Mouse (Mus musculus): ENCODE measurements around the gene Ssxa1.
A peak's percentile ranks its signal among the peaks of the same experiment; 100 is the strongest.
"Not testable (repeated sequence)": the region's sequence is repeated elsewhere in the genome, so short reads cannot be mapped to it uniquely, and the experiment has no call there.

Ssxa1 gene

DNA sequence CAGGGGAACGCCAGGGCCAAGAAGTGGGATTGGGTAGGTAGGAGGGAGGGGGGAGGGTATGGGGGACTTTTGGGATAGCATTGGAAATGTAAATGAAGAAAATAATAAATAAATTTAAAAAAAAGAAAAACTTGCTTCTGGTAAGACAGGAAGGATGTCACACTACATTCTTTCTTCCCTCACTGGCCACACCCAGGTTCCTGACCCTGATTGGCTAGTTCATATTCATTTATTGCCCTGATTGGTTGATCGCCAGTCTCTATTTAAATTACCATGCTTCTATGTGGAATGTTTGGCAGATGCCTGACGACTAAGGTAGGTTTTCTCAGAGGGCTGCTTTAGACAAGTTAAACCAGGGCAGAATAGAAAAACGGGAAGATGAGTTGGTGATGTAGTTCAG lies at the start of gene Ssxa1:
TSS of gene Ssxa1 (plus strand) at position 301 of the 400 bp plus-strand sequence.
- no peak for DNase-seq (ENCODE audit: low spot score)

DNA sequence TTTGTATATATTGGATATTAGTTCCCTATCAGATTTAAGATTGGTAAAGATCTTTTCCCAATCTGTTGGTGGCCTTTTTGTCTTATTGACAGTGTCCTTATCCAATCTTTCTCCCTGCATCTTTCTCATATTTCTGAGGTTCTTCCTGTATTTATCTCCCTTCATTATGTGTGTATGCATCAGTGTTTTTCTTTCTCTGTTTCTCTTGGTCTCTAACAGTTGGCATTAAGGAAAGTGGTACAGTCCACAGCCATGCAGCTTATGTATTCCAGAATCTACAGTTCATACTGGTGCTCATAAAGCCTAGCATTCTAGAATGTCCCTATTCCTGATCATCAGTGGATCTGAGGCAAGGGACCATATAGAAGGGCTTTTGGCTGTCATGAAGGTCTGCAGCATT lies 47.5 kb upstream of the Ssxa1 start, which contains the start of gene Spaca5:
TSS of gene Spaca5 (plus strand) at position 301 of the 400 bp plus-strand sequence.
- no peak for DNase-seq (ENCODE audit: low spot score)

DNA sequence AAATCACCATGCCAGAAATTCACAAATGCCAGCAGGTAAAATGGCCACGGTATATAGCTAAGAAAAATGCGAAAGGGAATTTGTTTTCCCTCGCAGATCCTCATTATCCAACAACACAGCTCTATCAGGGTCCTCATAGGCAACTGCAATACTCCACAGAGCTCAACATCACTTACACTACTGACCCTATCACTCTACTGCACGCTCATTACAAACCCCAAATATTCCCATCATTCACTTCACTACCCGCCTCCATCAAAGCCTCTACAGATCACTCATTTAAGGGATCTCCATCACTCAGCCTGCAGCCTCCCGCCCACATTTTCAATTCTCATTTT lies 27.0 kb upstream of the Ssxa1 start:
- no peak for DNase-seq (ENCODE audit: low spot score)

DNA sequence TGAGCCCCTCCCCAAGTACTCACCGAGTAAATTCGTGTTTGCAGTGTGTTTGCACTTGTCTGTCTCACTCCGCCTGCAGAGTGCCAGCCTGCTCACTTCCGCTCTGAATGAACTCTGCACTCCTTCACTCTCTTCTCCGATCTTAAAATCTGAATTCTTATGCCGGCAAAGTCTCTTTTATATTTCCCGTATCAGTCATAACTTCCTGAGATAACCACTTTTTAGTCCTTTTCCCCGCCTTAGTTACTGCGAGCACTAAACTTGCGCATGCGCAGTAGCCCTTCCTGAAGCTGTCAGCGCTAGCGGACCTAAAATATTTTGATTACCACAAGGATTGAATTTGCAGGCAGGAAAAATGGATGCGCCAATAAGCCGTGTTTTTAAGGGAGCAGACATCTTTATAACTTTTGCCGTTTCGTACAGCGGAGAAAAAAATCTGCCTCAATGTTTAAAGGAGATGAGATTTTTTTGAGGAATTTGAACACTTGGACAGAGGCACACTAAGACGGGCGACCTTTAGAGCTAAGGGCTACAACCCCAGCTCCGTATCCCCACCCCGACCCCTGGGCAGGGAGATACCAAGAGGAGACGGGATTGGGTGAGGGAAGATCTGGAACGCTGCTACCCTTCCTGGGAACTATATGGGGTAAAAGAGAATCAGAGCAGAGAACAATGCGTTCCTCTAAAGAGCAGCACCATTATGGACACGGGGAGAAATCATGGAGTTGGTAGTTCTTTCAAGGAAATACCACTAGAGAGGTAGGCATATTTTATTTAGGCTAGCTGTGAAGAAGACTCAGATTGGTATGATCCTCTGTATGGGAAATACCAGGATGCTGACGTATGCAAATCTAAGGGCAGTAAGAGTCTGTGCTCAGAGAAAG lies 26.4 kb upstream of the Ssxa1 start, which contains the start of gene Zfp300:
TSS of gene Zfp300 (minus strand) at position 545 of the 884 bp plus-strand sequence.
- peak; percentile 71 for DNase-seq (ENCODE audit: low spot score)

DNA sequence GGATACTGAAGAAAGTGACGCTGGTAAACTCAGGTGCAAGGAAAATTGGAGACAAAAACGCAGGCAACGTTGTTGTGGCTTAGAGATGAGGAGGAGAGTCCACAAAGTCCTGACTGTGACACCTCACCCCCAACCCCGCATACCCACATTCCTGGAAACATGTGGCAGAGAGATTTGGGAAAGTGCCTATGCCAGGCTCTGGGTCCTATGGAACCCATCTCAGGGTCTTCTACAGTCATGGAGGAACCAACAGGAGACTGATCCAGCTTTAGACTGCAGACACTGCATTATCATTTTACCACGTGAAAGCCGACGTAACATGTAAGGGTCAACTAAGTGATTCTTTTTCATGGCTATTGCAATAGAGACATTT lies 25.8 kb upstream of the Ssxa1 start:
- DNase-seq (ENCODE audit: low spot score), result no peak

DNA sequence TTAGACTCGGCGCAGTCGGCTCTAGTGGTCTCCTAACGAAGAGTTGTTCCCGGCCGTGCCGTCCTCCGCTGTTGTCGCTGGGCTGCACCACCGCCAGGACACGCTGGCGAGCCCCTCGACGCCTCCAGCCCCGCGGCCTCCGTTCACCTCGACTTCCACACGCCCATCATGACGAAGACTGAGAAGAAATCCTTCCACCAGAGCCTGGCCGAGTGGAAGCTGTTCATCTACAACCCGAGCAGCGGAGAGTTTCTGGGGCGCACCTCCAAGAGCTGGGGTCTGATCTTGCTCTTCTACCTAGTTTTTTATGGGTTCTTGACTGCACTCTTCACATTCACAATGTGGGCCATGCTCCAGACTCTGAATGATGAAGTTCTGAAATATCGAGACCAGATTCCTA lies 31.1 kb downstream of the Ssxa1 start:
- DNase-seq (ENCODE audit: low spot score), result not testable (repeated sequence)
